Mouse (Mus musculus) heart, embryonic 15.5 days (tissue): ENCODE measurements around the gene Nlrp4a. TPM values are rescaled to one million over a fixed set of nuclear protein-coding genes. Genes with fewer than 3 reads are reported as not detected.
"Not testable (repeated sequence)": the region's sequence is repeated elsewhere in the genome, so short reads cannot be mapped to it uniquely, and the experiment has no call there.

Source experiments
- ATAC-seq: fragments of 200-750 bp; cut with Nextera tagmentation; replicated peaks from 2 replicates; pipeline ENCODE4 v1.8.0; 2017; ENCODE audit warnings: low read depth, moderate TSS enrichment; ENCODE audit not compliant: insufficient number of reproducible peaks, insufficient read depth, low FRiP score
- H3K27ac ChIP-seq: fragments of 300-500 bp; sonication (generic); 2 replicates; pipeline ENCODE4 v1.5.1; 2015; ENCODE audit warnings: mild to moderate bottlenecking, inconsistent platforms
- H3K27me3 ChIP-seq: fragments of 300-500 bp; sonication (generic); 2 replicates; pipeline ENCODE4 v1.6.1; 2015; ENCODE audit warnings: inconsistent platforms
- H3K36me3 ChIP-seq: fragments of 300-500 bp; sonication (generic); 2 replicates; pipeline ENCODE4 v1.6.1; 2015; ENCODE audit warnings: mild to moderate bottlenecking, inconsistent platforms
- H3K4me1 ChIP-seq: fragments of 300-500 bp; sonication (generic); replicated peaks from 2 replicates; pipeline ENCODE4 v1.6.1; 2015; ENCODE audit warnings: inconsistent platforms
- H3K4me2 ChIP-seq: fragments of 300-500 bp; sonication (generic); 2 replicates; pipeline ENCODE4 v1.6.1; 2015; ENCODE audit warnings: inconsistent platforms, mild to moderate bottlenecking, moderate library complexity
- H3K4me3 ChIP-seq: fragments of 300-500 bp; sonication (generic); 2 replicates; pipeline ENCODE4 v1.5.1; 2015; ENCODE audit warnings: mild to moderate bottlenecking, inconsistent platforms
- H3K9ac ChIP-seq: fragments of 300-500 bp; sonication (generic); 2 replicates; pipeline ENCODE4 v1.6.1; 2015; ENCODE audit warnings: mild to moderate bottlenecking, inconsistent platforms
- H3K9me3 ChIP-seq: fragments of 300-500 bp; sonication (generic); replicated peaks from 2 replicates; pipeline ENCODE4 v1.6.1; 2016; ENCODE audit warnings: inconsistent platforms
- WGBS: fragments of 180-500 bp; shearing (Covaris S2); methylation state at CpG from one replicate; pipeline ENCODE4 v1.1.7; 2015; ENCODE audit warnings: mixed read lengths; 5-methylcytosine and 5-hydroxymethylcytosine counted together
- polyA plus RNA-seq: library from polyadenylated mRNA; unstranded; fragments of >200 nt; fragmentation: Nextera tagmentation; extraction: Ambion mirVana; gene quantifications from 2 replicates; pipeline ENCODE4 v1.2.1, GENCODE M21; 2015

Gene Nlrp4a
- polyA plus RNA-seq = not detected in 2 replicates

GRCm38 (mm10) chr7:26434813-26435212, at the start of gene Nlrp4a:
Nlrp4a (plus strand) TSS chr7:26435113.
- H3K36me3 ChIP-seq = no peaks in the 10 kb centered on the region
- no peaks in the 10 kb centered on the region for H3K9me3 ChIP-seq
- no peak within 1 kb of the TSS for H3K4me2 ChIP-seq
- 70% methylated on average over 5 of the region's 5 CpGs for WGBS
- ATAC-seq = no peak
- no peak within 1 kb of the TSS for H3K27ac ChIP-seq
- no peaks in the 10 kb centered on the region for H3K4me1 ChIP-seq
- no peaks in the 10 kb centered on the region for H3K27me3 ChIP-seq
- H3K9ac ChIP-seq = no peak within 1 kb of the TSS
- no peak within 1 kb of the TSS for H3K4me3 ChIP-seq

GRCm38 (mm10) chr7:26386691-26387090, 48.2 kb upstream of the Nlrp4a start:
- not testable (repeated sequence) for H3K4me2 ChIP-seq, H3K27me3 ChIP-seq, ATAC-seq, H3K36me3 ChIP-seq, H3K4me3 ChIP-seq, H3K27ac ChIP-seq, H3K9me3 ChIP-seq, H3K4me1 ChIP-seq, H3K9ac ChIP-seq
- WGBS = 73% methylated on average over 5 of the region's 5 CpGs

DNA sequence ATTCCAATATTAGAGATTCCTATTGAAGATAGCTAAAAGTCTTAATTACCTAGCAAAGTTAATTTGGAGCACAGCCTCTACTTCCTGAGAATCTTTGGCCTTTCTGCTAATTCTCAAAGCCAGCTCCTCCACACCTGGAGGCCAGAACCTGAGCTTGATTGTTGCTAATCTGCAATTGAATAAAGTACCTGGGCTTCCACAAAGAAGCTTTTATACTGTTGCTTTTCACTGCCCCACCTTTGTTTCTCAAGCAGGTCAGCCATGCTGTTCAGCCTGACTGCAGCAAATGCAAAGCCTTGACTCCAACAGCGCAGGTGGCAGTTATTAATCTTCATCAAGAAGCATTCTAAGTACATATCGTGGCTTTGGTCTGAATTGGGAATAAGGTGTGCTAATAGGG, 43.8 kb upstream of the Nlrp4a start:
- not testable (repeated sequence) for H3K9ac ChIP-seq, H3K4me3 ChIP-seq, H3K27ac ChIP-seq, H3K4me2 ChIP-seq, H3K4me1 ChIP-seq, H3K9me3 ChIP-seq, H3K27me3 ChIP-seq, H3K36me3 ChIP-seq, ATAC-seq
- 58% methylated on average over 2 of the region's 2 CpGs for WGBS

DNA sequence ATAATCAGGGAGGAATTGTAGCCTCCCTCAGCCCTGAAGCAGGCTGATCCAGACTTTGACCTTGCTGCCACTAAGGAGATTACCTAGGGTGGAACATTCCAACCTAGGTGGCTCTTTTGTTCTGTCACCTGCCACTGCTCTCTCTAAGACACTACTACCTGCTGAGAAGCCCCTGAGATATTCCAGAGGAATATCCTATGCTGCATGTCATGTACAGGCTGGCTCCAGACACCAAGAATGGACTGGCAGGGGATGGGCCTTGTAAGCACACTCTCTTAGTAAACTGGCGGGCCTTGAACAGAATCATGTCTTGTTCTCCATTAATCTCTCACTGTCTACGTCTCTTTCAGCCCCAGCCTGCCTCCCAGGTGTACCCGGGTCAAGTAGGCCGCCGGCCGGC, 43.1 kb upstream of the Nlrp4a start:
- not testable (repeated sequence) for H3K27me3 ChIP-seq, H3K9ac ChIP-seq, H3K4me3 ChIP-seq, H3K27ac ChIP-seq, H3K4me1 ChIP-seq, ATAC-seq, H3K9me3 ChIP-seq, H3K36me3 ChIP-seq, H3K4me2 ChIP-seq
- WGBS = 87% methylated on average over 6 of the region's 6 CpGs

DNA sequence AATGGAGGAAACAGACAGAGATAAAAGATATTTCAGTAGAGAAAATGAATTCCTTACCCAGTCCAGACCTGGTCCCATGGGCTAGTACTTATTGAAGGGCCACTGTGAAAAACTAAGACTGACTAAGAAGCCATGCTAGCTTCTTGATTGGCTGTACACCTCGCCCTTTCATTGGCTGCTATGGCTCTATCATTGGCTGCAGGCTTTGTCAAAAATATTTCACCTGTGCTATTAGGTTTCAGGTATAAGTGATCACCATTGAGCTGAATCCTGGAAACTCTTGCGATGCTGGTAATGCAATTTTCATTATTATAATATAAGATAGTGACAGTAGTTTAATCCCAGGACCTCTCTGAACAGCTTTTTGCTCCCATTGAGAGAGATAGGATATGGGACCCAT, 31.3 kb upstream of the Nlrp4a start, which contains the start of gene Nlrp9c:
Nlrp9c (minus strand) TSS at position 101 of the 400 bp plus-strand sequence.
- H3K36me3 ChIP-seq, H3K27me3 ChIP-seq, H3K9ac ChIP-seq, H3K4me2 ChIP-seq, H3K27ac ChIP-seq, H3K9me3 ChIP-seq, H3K4me1 ChIP-seq, ATAC-seq, H3K4me3 ChIP-seq: not testable (repeated sequence)
- 54% methylated on average over 2 of the region's 2 CpGs for WGBS

DNA sequence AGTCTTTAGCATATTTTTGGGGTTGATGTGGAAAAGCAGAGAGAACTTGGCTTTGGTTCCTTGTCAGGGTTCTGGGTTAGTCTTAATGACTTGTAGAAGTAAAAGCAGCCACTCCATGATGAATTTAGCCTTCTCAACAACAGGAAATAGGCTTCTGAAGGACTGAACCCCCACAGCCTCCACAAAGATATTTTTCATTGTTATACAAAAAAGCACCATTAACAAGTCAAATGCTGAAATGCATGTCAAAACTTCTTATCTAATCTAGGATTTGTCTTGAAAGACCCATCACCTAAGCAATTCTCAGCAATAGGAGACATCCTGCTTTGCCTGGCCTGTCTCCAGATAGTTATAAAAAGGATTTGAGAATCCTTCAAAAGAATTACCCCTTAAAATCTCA, 41.8 kb downstream of the Nlrp4a start:
- H3K36me3 ChIP-seq = no peaks in the 10 kb centered on the region

DNA sequence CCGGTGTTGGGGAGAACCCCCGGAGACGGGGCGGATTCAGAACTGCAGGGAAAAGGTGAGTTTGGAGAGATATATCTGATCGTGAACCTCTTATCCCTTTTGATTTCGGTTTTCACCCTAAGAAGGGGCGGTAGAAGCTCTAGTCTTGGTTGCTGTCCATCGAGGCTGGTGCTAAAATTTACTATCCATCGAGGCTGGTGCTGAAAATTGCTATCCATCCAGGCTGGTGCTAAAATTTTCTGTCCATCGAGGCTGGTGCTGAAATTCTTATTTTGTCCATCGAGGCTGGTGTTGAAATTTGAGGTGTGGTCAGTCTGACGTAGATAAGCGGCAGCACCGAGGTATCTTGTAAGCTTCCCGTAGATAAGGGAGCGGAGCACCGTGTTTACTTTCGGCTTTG, 54.6 kb downstream of the Nlrp4a start:
- not testable (repeated sequence) for H3K27ac ChIP-seq, H3K27me3 ChIP-seq, H3K4me2 ChIP-seq, H3K4me1 ChIP-seq, H3K9me3 ChIP-seq, H3K9ac ChIP-seq, H3K4me3 ChIP-seq, ATAC-seq, H3K36me3 ChIP-seq
- 72% methylated on average over 18 of the region's 18 CpGs for WGBS

More for the DNA sequence above, 41.8 kb downstream of the Nlrp4a start:
- Histone ChIP-seq H3K27ac (no peak overlapping the region), H3K4me2 (no peak overlapping the region), H3K9me3 (no peaks in the 10 kb centered on the region), H3K4me1 (no peaks in the 10 kb centered on the region), H3K9ac (no peak overlapping the region), H3K4me3 (no peak overlapping the region), H3K27me3 (no peaks in the 10 kb centered on the region)
- no peak for ATAC-seq

Other genes starting within 250 kb of the Nlrp4a start
- gene Vmn1r184, start 174.8 kb upstream of the Nlrp4a start, polyA plus RNA-seq = not detected in 2 replicates
- gene Cyp2a4, start 127.9 kb upstream of the Nlrp4a start, polyA plus RNA-seq = not detected in 2 replicates
- gene Nlrp9c, start 31.4 kb upstream of the Nlrp4a start, polyA plus RNA-seq = not detected in 2 replicates
- gene Nlrp9a, start 99.9 kb downstream of the Nlrp4a start, polyA plus RNA-seq = not detected in 2 replicates
- gene Vmn1r185, start 183.4 kb downstream of the Nlrp4a start, polyA plus RNA-seq = not detected in 2 replicates